Mouse (Mus musculus) testis, postnatal 14 days (tissue): ENCODE measurements at regions not wholly inside any gene's neighbourhood (a gene's known extent, or its start where the extent isn't known, plus 50 kb on each side); places are given as distances from the start of the nearest gene placed in this dataset.

Source experiments
- DNase-seq: peaks from one replicate; pipeline ENCODE4 v3.0.0; 2021; ENCODE audit warnings: low spot score

- DNase-seq: no peak
Measured at GRCm38 (mm10) chr1:82168158-82168557, 64.8 kb upstream of the Gm9747 start.

GRCm38 (mm10) chr1:82168949-82169348 is 64.0 kb upstream of the Gm9747 start:
- DNase-seq: no peak

DNA sequence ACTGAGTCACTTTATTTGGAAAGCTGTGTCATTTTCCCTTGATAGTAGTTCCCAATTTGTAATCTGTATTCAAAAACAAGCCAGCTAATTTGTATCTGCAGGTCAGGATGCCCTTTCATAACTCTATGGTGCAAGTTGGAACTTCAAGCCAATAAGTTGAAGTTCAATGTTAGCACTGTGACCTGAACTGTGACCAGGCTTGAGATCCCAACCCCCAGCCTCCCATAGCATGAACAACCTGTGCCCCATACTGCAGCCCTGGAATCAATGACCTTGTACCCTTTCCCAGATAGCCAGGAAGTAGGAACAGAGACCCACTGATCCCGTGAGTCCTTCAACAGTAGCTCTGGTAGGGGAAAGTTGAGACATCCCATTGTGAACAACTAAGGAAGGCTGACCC is 52.5 kb upstream of the Gm9747 start:
- no peak for DNase-seq
